Mouse (Mus musculus) ZHBTc4 (cell line): Measurements from ENCODE around the gene Pcyt1a.
A peak's percentile ranks its signal among the peaks of the same experiment; 100 is the strongest.

Experiments
- DNase-seq: peaks from one replicate; pipeline ENCODE4 v3.0.0-alpha.2; 2011; ENCODE audit warnings: low read depth, low spot score

Gene Pcyt1a

DNA sequence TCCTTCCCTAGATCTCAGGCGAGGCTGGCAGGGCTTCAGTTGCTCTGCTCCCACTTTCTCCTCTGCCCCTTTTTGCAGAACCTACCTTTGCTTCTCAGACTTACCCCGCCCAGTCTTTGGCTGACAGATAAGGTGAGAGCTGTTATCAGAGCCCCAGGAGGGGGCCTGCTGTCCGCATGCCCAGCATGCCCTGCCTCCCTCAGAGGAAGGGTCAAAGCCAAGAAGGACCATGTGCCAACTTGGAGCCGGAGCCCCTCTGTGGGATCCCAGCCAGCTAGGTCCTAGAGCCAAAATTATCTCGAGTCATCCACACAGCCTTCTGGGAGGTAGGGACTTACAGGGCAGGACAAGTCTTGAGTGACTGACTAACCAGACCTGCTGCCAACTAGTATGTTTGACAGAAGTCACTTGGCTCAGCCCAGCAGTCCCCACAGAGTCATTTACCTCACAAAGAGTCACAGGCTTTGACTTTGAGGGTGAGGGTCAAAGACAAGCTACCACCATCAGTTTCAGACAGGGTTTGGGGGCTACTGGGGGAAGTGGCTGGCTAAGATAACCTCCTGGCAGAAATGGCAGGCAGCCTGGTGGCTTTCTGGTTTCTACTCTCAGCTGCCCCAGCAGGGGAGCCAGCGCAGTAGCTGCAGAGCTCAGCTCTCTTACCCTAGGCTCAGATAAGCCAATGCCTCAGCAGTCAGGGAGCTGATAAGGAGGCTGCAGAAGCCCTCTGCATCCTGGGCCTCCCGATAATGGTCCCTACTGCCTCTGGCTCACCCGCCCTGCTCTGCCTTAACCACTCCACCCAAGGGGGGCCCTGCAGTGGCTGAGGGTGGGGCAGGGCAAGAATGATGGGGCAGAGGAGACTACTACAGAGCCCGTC is 78.6 kb downstream of the Pcyt1a start:
- peak; percentile 46 for DNase-seq

DNA sequence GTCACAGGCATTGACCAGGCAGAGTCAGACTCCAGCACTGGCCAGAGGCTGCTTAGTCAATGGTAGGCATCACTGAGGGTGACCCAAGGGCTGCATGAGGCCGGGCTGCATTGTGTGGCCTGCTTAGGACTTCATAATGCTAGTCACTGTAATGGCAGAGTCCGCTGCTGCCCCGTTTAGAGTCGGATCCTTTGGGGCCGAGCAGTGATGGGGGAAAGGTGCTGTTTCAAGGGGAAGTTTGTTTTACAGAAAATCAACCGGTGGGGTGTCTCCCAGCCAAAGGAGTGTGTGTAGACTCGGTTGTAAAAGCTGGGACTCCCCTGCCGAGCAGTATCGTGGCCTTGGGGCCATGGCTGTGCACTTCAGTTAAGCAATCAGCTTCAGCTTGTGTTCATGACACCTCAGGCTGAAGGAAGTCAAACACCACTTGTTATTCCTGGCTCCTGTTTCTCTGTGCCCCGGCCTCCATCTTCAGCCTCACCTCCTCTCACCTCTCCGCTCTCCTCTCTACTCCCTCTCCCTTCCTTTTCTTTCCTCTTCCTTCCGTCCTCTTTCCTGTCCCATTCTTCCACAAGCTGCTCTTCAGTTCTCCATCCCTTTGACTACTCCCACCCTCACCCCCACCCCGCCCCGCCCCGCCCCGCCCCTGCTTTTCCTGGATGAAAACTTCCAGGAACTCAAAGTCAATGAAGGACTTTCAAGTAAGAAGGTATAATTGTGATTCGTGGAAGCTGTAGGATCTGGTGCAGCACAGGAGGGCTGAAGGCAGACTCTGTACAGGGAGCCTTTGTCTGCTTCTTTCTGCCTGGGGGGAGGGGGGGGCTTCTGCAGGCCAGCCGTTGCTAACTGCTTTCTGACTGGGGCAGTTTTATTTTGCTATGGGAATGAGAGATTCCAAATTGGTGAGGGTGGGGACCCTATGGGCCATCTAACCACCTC is 79.9 kb downstream of the Pcyt1a start:
- peak; percentile 91 for DNase-seq

DNA sequence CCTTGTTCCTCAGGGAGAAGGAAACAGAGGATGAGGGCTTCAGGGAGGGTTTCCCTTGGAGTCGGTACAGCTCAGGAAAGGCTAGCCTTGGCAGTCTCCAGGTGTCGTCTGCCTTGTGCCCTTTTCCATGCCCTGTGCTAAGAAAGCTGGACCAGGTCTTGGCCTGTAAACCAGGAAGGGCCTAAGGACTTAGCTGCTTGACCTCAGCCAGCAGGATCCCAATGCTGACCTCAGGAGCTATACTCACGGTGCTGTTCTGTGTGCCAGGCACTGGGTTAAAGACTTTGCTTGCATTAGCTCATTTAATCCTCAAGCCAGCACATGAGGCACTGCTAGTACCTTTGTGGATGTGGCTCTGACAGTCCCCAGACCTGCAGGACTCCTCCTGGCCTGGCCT is 80.6 kb downstream of the Pcyt1a start:
- no peak for DNase-seq

DNA sequence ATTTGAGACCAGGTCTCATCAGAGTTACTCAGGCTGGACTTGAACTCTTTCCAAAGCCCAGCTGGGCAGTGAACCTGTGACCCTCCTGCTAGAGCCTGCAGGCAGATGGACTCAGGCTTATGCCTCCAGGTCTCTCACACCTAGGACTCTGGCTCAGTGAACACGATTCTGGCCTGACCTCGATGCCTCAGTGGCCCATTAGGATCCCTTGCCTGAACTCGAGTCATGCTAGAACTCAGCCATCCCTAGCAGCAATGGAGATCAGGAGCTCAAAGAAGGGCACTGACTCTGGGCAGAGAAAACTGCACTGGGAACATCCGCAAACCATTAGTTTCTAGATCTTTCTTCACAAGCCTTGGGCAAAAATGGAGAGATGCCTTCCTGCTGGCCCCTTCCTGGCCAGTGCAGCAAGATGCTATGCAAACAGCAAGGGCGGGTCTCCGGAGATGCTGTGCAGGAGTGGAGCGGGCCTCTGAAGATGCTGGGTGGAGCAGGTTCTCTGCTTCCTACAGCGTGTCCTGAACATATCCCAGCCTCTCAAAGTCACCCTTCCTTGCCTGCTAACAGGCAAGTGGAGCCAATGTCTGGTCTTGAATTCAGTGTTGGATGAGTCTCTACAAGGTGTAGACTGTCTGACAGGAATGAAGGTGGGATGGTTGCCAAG is 81.2 kb downstream of the Pcyt1a start:
- DNase-seq = peak; percentile 44

DNA sequence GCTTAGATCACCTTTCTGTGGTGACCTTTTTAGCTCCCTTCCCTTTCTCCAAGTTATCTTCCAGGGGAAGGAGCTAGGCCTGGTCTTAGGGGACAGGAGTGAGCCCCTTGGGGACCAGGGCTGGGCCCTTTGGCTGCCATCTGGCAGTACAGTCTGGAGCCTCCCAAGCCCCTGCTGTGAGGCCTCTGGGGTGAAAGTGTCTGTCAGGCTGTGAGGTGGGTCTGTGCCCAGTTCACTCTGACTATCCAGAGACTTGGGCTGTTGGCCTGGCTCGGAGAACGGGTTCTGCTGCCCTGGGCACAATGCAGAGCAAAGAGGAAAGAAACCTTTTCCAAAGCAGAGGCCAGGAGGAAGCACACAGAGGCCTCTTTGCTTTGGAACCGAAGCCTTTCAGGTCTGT is 82.2 kb downstream of the Pcyt1a start:
- peak; percentile 58 for DNase-seq

DNA sequence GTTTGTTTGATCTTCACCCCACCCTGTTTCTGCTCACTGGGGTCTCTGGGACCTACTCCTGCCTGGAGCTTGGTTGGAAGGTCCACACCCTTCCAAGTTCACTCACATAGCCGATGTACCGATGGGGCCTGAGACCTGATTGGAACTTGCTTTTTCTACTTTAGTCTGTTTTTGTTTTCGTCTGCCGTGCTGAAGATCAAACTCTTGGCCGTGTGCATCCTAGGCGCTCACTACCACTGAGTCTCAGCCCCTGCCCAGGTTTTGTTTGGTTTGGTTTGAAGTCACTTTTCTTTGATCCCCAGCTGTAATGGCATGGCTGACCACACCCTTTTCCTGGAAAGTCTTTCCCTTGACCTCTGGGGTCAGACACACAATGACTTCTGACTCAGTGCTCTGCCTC is 82.7 kb downstream of the Pcyt1a start:
- peak; percentile 90 for DNase-seq

DNA sequence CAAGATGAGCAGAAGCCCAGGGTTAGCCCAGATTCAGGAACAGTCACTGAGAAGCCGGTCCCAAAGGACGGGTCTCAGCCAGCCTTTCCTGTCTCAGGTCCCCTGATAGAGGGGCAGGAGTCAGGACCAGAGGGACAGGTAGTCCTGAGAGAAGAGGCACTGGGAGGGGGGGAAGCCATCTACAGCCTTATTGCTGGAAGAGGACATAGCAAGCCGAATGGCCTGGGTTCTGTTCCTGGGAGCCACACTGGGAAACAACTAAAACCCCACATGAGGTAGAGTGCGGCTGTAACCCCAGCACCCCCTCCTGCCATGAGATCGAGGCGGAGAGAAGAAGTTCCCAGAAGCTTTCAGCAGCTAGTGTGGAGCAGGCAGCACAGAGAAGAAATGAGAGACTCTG is 83.2 kb downstream of the Pcyt1a start:
- DNase-seq = peak; percentile 34

DNA sequence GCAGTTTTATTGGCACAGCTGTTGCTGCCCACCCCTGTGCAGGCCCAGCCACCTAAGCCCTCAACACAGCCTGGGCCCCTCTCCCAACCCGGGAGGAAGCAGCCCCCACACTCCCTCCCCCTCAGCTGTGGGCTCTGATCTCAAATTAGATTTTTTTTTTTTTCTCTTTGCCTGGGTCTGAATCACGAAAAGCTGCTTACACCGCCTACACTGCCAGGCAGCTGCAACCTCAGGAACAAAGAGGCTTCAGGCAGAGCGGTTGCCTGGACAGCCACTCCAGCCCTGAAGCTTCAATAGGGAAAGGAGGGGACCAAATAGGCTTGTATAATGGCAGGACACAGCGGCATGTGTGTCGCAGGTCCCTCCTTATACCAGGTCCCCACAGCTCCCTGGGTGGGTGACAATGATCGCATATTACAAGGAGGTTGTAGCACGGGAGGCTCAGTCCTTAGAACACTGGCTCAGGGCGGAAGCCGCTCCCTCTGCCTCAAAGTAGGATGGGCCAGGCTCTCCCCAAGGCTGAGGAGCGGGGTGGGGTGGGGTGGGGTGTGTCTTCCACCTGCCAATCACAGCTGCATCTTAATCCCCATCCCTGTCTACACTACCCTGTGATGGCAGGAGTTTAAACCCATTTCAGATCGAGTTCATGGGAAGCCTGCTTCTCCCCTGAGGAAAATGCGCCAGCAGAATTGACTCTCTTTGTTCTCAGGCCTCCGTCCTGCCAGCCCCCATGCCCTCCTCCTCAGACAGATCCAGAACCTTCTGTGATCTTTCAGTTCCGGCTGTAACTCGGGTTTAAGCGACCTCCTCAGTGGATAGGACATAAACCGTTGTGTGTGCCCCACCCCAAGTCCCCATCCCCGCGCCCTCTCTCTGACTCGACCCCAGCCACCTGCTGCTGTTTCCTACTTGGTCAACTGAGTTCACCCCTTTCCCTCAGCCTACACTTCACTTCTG is 85.6 kb downstream of the Pcyt1a start:
- DNase-seq = peak; percentile 89

DNA sequence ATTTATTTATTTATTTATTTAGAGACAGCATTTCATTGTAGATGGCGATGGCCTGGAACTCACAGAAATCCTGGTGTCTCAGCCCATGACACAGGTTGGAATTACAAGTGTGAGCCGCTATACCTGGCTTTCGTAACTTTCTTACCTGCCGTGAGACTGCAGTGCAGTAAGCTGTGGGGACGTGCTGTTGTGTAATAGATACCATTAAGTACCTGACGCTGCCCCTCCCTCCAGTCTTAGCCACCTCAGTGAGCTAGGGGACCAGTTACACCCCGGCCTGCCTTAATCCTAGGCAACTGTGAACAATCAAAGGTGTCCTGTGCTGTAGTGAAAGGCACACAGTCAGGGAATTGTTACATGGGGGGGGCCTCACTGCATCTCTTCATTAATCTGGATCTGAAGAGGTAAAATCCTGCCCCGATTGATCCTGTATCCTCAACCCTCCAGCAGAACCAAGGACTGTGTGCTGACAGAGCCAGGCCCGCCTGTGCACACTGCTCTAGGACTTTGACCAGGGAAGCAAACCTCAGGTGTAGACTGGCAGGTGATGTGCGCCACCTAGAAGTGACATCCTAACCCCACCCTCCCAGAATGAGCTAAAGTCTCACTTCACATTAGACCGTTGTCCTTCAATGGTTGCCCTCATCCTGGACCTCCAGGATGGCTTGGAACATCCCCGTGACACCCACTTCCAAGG is 87.2 kb downstream of the Pcyt1a start:
- no peak for DNase-seq

DNA sequence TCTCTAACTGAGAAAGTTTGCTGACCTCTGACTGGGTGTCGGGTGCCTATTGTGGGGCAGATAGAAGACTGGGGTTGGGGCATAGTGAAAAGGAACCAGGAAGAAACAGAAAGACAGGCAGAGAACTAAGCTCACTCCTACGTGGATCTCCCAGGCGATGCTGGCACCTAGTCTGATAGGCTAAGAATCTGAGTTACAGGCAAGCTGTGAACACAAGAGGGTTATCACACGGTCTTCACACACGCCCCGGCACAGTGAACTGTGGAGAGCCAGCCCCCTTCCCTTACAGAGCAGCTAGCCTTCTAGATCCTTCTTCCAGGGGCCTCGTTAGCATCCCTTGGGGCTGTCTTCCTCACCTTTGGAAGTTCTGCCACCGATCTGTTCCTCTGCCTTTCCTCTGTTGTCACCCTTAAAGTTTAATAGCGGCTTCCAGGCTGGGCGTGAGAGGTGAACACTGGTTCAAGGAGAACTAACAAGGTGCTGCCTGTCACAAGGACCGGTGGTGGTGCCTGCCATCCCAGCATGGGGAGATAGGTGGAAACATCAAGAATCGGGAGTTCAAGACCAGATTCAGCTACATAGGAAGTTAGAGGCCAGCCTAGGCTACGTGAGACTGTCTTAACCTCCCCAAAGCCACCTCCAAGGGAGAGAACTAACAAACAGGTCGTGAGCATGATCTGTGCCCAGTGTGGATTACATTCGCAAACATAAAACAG is 89.1 kb downstream of the Pcyt1a start:
- DNase-seq = peak; percentile 33

DNA sequence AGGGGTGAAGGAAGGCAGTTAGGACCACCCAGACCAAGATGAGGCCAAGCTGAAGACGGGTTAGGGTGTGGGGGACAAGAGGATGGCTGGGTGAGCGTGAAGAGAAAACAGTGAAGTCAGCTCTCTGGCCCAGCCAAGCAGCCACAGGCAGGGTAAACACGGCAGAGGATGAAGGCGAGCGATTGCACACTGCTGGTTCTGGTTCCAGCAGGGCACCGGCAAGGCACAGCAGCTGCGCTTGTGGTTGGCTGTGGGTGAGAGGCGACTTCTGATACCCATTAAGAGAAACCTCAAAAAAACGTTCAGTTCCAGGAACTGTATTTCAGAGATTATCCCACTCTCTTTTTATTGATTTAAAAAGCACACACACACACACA is 89.6 kb downstream of the Pcyt1a start:
- DNase-seq = no peak

DNA sequence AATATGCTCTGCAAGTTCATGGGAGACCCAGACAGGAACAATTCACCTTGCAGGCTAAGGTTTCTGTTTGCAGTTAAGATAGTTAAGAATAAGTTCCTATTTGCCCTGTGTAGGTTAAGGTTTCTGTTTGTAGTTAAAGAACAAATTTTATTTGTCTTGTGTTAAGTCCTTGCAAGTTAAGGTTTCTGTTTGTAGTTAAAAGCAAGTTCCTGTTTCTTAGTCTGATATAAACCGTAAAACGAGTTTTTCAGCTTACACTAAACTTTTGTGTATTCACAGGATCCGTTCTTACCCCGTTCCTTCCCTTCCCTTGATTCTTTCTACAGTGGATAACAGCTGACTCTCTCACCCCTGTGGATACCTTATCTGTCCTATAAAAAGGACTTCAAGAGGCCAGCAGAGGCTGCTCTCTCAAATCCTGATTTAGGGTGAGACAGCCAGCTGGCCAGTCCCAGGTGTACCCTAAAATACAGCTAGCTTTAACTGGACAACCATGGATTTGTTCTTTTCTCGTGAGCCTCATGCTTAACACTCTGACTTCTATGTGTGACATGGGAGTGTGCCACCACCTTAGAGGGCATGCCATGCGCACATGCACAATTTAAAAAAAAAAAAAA is 92.0 kb downstream of the Pcyt1a start:
- DNase-seq = no peak

DNA sequence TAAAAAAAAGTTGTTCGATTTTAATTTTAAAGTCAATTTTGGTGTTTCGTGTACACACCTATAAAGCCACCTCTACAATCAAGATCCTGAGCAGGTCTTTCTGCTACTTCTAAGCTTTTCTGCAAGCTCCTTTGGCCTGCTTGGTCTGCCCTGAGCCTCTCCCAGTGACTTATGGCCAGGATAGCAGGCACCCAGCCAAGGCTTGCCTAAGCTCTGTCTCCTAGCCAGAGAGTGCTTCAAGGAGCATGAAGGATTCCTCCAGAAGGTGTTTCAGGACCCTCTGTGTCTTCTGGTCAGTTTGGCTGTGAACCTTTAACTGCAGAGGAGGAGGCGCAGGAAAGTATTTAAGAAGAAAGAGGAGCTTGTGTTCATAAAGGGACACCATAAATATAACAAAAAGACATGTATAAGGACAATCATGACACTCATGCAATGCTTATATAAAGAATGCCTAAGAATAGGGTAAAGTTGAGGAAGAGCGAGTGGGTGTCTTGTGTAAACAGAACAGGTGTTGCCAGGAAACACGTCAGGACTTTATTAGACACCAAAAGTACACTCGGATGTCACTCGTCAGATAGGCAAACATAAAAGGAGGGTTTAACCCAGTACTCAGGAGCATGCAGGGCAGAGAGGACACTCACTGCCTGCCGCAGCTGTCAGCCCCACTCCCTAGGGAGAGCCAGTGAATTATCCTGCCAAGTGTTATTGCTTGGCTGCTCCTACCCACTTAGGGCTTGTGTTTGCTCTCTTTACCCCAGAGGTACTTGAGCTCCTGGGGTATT is 92.9 kb downstream of the Pcyt1a start:
- no peak for DNase-seq

DNA sequence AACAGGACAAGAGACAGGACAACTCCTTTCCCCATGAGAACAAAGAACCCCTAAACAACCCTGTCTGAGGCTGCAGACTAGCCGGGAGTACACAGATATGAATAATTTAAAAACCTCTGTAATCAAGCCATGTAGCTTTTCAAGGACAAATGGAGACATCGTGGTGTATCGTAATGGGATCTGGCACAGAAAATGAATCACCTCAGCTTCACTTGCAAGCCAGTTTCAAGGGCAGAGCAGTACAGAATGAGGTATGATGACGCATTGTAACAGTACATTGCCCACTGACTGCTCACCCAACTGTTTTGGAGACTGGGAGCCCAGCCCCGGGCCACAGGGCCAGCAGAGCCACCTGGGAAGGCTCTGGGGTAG is 93.5 kb downstream of the Pcyt1a start:
- DNase-seq = no peak
